Mouse (Mus musculus): ENCODE measurements around the gene Hsh2d. TPM values are rescaled to one million over a fixed set of nuclear protein-coding genes. Genes with fewer than 3 reads are reported as not detected.

The Hsh2d gene
- polyA plus RNA-seq, 1 experiment from 2014 or later, result not detected

DNA sequence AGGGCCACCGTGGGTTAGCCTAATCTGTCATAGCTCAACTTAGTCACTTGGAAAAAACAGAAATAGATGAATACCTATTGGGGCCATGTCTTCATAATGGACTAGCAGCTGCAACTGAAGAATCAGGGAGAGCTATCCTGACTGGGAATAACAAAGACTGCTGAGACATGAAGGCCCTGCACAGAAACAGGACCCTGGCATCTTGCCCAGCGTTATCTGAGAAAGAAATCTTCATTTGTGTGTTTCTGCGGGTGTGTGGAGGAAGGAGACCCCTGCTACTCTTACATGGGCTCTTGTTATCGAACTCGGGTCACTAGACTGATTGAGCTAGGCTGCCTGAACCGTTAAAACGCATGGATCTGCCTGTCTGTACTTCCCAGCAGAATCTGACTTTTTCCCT lies 51.5 kb downstream of the Hsh2d start:
- Histone ChIP-seq H3K27ac (peak overlapping the region; percentile 96), H3K4me1 (replicated peaks) (peaks cover 22% of the 10 kb centered on the region), H3K27me3 (ENCODE audit: insufficient read depth, poor library complexity, severe bottlenecking) (no peaks in the 10 kb centered on the region), H3K4me3 (peak overlapping the region; percentile 69), H3K9me3 (no peaks in the 10 kb centered on the region), H3K36me3 (peaks cover 40% of the 10 kb centered on the region)
- WGBS, result 76% methylated on average over 7 of the region's 7 CpGs
- no peak for DNase-seq (ENCODE audit: low spot score)

GRCm38 (mm10) chr8:72242226-72242625 lies 52.8 kb downstream of the Hsh2d start:
- H3K4me1 ChIP-seq (replicated peaks), result peaks cover 22% of the 10 kb centered on the region
- H3K27ac ChIP-seq, result no peak overlapping the region
- no peaks in the 10 kb centered on the region for H3K27me3 ChIP-seq (ENCODE audit: insufficient read depth, poor library complexity, severe bottlenecking)
- H3K4me3 ChIP-seq, result no peak overlapping the region
- H3K9me3 ChIP-seq, result no peaks in the 10 kb centered on the region
- DNase-seq (ENCODE audit: low spot score), result no peak
- WGBS, result 90% methylated on average over 1 of the region's 1 CpGs
- peaks cover 53% of the 10 kb centered on the region for H3K36me3 ChIP-seq

DNA sequence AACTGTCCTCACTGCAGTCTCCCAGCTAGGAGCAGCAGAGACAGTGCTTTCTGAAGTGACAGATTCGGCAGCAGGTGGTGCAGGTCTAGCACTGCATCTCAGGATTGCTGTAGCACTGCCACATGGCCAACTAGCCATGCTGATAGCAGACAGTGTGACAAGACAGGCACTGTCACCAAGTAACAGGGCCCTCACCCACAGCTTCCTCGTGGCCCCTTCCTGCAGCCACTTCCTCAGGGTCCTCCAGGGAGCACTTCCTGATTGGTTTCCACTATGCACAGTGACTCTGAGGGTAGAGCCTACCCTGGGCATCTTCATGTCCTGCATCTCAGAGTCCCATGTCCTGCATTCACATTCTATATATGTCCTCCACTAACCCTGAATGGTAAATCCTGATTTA lies 55.2 kb downstream of the Hsh2d start:
- DNase-seq (ENCODE audit: low spot score), result no peak
- 76% methylated on average over 2 of the region's 2 CpGs for WGBS
- H3K4me1 ChIP-seq (replicated peaks), result peaks cover 19% of the 10 kb centered on the region
- H3K27me3 ChIP-seq (ENCODE audit: insufficient read depth, poor library complexity, severe bottlenecking), result no peaks in the 10 kb centered on the region
- no peak overlapping the region for H3K4me3 ChIP-seq
- H3K9me3 ChIP-seq, result no peaks in the 10 kb centered on the region
- no peak overlapping the region for H3K27ac ChIP-seq
- peaks cover 69% of the 10 kb centered on the region for H3K36me3 ChIP-seq

Other genes with a start within 250 kb of the Hsh2d start
- gene Zfp961, start 238.6 kb upstream of the Hsh2d start, polyA plus RNA-seq (2016; fragmentation: Nextera tagmentation; extraction: Ambion mirVana), result 18.3 and 26.3 TPM in 2 replicates
- 0.50 and 1.0 TPM in 2 replicates for gene Cyp4f18, start 180.0 kb upstream of the Hsh2d start, polyA plus RNA-seq (2016; fragmentation: Nextera tagmentation; extraction: Ambion mirVana)
- gene Olfr372, start 148.4 kb upstream of the Hsh2d start, polyA plus RNA-seq (2016; fragmentation: Nextera tagmentation; extraction: Ambion mirVana), result not detected in 2 replicates
- 0.04 TPM in 1 of 2 replicates, not detected in the other for gene Olfr373, start 106.5 kb upstream of the Hsh2d start, polyA plus RNA-seq (2016; fragmentation: Nextera tagmentation; extraction: Ambion mirVana)
- not detected in 2 replicates for gene Olfr374, start 82.6 kb upstream of the Hsh2d start, polyA plus RNA-seq (2016; fragmentation: Nextera tagmentation; extraction: Ambion mirVana)
- gene Tpm4, start 54.7 kb upstream of the Hsh2d start, polyA plus RNA-seq (2016; fragmentation: Nextera tagmentation; extraction: Ambion mirVana), result 481 and 624 TPM in 2 replicates
- 141 and 155 TPM in 2 replicates for gene Rab8a, start 28.4 kb upstream of the Hsh2d start, polyA plus RNA-seq (2016; fragmentation: Nextera tagmentation; extraction: Ambion mirVana)
- gene Cib3, start 23.2 kb downstream of the Hsh2d start, polyA plus RNA-seq (2016; fragmentation: Nextera tagmentation; extraction: Ambion mirVana), result not detected in 2 replicates
- gene Gm11034, start 24.0 kb downstream of the Hsh2d start, polyA plus RNA-seq (2016; fragmentation: Nextera tagmentation; extraction: Ambion mirVana), result not detected in 2 replicates
- 63.4 and 80.6 TPM in 2 replicates for gene Fam32a, start 30.1 kb downstream of the Hsh2d start, polyA plus RNA-seq (2016; fragmentation: Nextera tagmentation; extraction: Ambion mirVana)
- 186 and 213 TPM in 2 replicates for gene Ap1m1, start 50.4 kb downstream of the Hsh2d start, polyA plus RNA-seq (2016; fragmentation: Nextera tagmentation; extraction: Ambion mirVana)
- 31.5 and 33.0 TPM in 2 replicates for gene Gm10282, start 115.6 kb downstream of the Hsh2d start, polyA plus RNA-seq (2016; fragmentation: Nextera tagmentation; extraction: Ambion mirVana)
- 3.9 and 5.8 TPM in 2 replicates for gene Klf2, start 129.4 kb downstream of the Hsh2d start, polyA plus RNA-seq (2016; fragmentation: Nextera tagmentation; extraction: Ambion mirVana)
- 73.8 and 74.3 TPM in 2 replicates for gene Eps15l1, start 231.8 kb downstream of the Hsh2d start, polyA plus RNA-seq (2016; fragmentation: Nextera tagmentation; extraction: Ambion mirVana)